Mouse (Mus musculus) heart, embryonic 10.5 days (tissue): ENCODE data around the gene Kctd13. TPM values are rescaled to one million over a fixed set of nuclear protein-coding genes. Genes with fewer than 3 reads are reported as not detected.

Experiments
- DNase-seq: peaks from one replicate; pipeline ENCODE4 v3.0.0-alpha.2; 2017; ENCODE audit warnings: low spot score
- H3K27ac ChIP-seq: fragments of 300-500 bp; sonication (generic); 2 replicates; pipeline ENCODE4 v1.5.1; 2016; ENCODE audit warnings: mild to moderate bottlenecking
- H3K27me3 ChIP-seq: fragments of 300-500 bp; sonication (generic); 2 replicates; pipeline ENCODE4 v1.6.1; 2016; ENCODE audit warnings: mild to moderate bottlenecking; ENCODE audit not compliant: poor library complexity, insufficient read depth, severe bottlenecking
- H3K36me3 ChIP-seq: fragments of 300-500 bp; sonication (generic); 2 replicates; pipeline ENCODE4 v1.6.1; 2016; ENCODE audit warnings: mild to moderate bottlenecking, moderate library complexity
- H3K4me1 ChIP-seq: fragments of 300-500 bp; sonication (generic); 2 replicates; pipeline ENCODE4 v1.6.1; 2016; ENCODE audit warnings: mild to moderate bottlenecking
- H3K4me3 ChIP-seq: fragments of 300-500 bp; sonication (generic); 2 replicates; pipeline ENCODE4 v1.5.1; 2016; ENCODE audit warnings: mild to moderate bottlenecking, moderate library complexity
- H3K9me3 ChIP-seq: fragments of 300-500 bp; sonication (generic); 2 replicates; pipeline ENCODE4 v1.6.1; 2016; ENCODE audit warnings: mild to moderate bottlenecking, moderate library complexity
- WGBS: fragments of 180-500 bp; shearing (Covaris S2); methylation state at CpG from one replicate; pipeline ENCODE4 v1.1.7; 2016; 5-methylcytosine and 5-hydroxymethylcytosine counted together
- polyA plus RNA-seq: library from polyadenylated mRNA; unstranded; fragments of >200 nt; fragmentation: Nextera tagmentation; extraction: Ambion mirVana; gene quantifications from 2 replicates; pipeline ENCODE4 v1.2.1, GENCODE M21; 2016

The Kctd13 gene
- polyA plus RNA-seq, 1 experiment from 2014 or later: 21.3 TPM

- Histone ChIP-seq H3K27ac (peak within 1 kb of the TSS; percentile 96), H3K4me1 (peaks cover 16% of the 10 kb centered on the region), H3K27me3 (no peaks in the 10 kb centered on the region), H3K4me3 (peak within 1 kb of the TSS; percentile 91), H3K36me3 (peaks cover 30% of the 10 kb centered on the region), H3K9me3 (no peaks in the 10 kb centered on the region)
- no peak for DNase-seq
- WGBS: 4% methylated on average over 1 of the region's 1 CpGs
Measured at GRCm38 (mm10) chr7:126975893-126975949, 47.0 kb downstream of the Kctd13 start, which contains the start of gene Cdipt. Gene Cdipt (plus strand): TSS chr7:126975914.

GRCm38 (mm10) chr7:126975950-126976866, 47.5 kb downstream of the Kctd13 start, which contains the start of gene Cdiptos:
Gene Cdiptos (minus strand): TSS chr7:126976098.
- WGBS: under 1% methylated on average over 55 of the region's 55 CpGs
- H3K27me3 ChIP-seq: no peaks in the 10 kb centered on the region
- peak; percentile 98 for DNase-seq
- peaks cover 35% of the 10 kb centered on the region for H3K36me3 ChIP-seq
- no peaks in the 10 kb centered on the region for H3K9me3 ChIP-seq
- H3K4me3 ChIP-seq: peak within 1 kb of the TSS; percentile 91
- H3K27ac ChIP-seq: peak within 1 kb of the TSS; percentile 96
- peaks cover 16% of the 10 kb centered on the region for H3K4me1 ChIP-seq

- Histone ChIP-seq H3K9me3 (no peaks in the 10 kb centered on the region), H3K4me1 (peaks cover 16% of the 10 kb centered on the region), H3K36me3 (peaks cover 36% of the 10 kb centered on the region), H3K27ac (peak overlapping the region; percentile 96), H3K4me3 (peak overlapping the region; percentile 91), H3K27me3 (no peaks in the 10 kb centered on the region)
- no peak for DNase-seq
- 25% methylated on average over 14 of the region's 14 CpGs for WGBS
Measured at GRCm38 (mm10) chr7:126976878-126977459, 48.3 kb downstream of the Kctd13 start.

- Histone ChIP-seq H3K4me3 (no peak overlapping the region), H3K36me3 (peaks cover 36% of the 10 kb centered on the region), H3K27me3 (no peaks in the 10 kb centered on the region), H3K4me1 (peaks cover 16% of the 10 kb centered on the region), H3K27ac (no peak overlapping the region), H3K9me3 (no peaks in the 10 kb centered on the region)
- 89% methylated on average over 6 of the region's 6 CpGs for WGBS
- DNase-seq: no peak
Measured at GRCm38 (mm10) chr7:126978841-126979240, 50.2 kb downstream of the Kctd13 start.

GRCm38 (mm10) chr7:126981601-126982000, 52.9 kb downstream of the Kctd13 start:
- DNase-seq: no peak
- Histone ChIP-seq H3K9me3 (no peaks in the 10 kb centered on the region), H3K36me3 (peaks cover 36% of the 10 kb centered on the region), H3K27me3 (no peaks in the 10 kb centered on the region), H3K4me1 (peaks cover 21% of the 10 kb centered on the region), H3K27ac (no peak overlapping the region), H3K4me3 (no peak overlapping the region)
- 77% methylated on average over 2 of the region's 2 CpGs for WGBS

GRCm38 (mm10) chr7:126982054-126982453, 53.4 kb downstream of the Kctd13 start:
- no peaks in the 10 kb centered on the region for H3K9me3 ChIP-seq
- H3K27me3 ChIP-seq: peaks cover under 1% of the 10 kb centered on the region; the same call in 1 of the 2 replicates
- peaks cover 36% of the 10 kb centered on the region for H3K36me3 ChIP-seq
- H3K4me3 ChIP-seq: no peak overlapping the region
- H3K27ac ChIP-seq: no peak overlapping the region
- WGBS: 71% methylated on average over 4 of the region's 4 CpGs
- H3K4me1 ChIP-seq: peaks cover 18% of the 10 kb centered on the region
- no peak for DNase-seq

GRCm38 (mm10) chr7:126983113-126983512, 54.4 kb downstream of the Kctd13 start:
- Histone ChIP-seq H3K4me1 (0 out of 2 replicates have a peak, but pooled peaks cover 15% of the 10 kb centered on the region), H3K36me3 (peaks cover 31% of the 10 kb centered on the region), H3K4me3 (no peak overlapping the region), H3K27ac (no peak overlapping the region), H3K27me3 (peaks cover 6% of the 10 kb centered on the region; the same call in 1 of the 2 replicates), H3K9me3 (no peaks in the 10 kb centered on the region)
- no peak for DNase-seq
- 73% methylated on average over 7 of the region's 7 CpGs for WGBS

GRCm38 (mm10) chr7:126984667-126985444, 56.2 kb downstream of the Kctd13 start:
- WGBS: 41% methylated on average over 10 of the region's 10 CpGs

GRCm38 (mm10) chr7:126986319-126986718, 57.6 kb downstream of the Kctd13 start:
- Histone ChIP-seq H3K27me3 (peaks cover 19% of the 10 kb centered on the region; the same call in 1 of the 2 replicates), H3K4me1 (0 out of 2 replicates have a peak, but pooled peaks cover 12% of the 10 kb centered on the region), H3K27ac (no peak overlapping the region), H3K36me3 (peaks cover 6% of the 10 kb centered on the region; the same call in 1 of the 2 replicates), H3K4me3 (no peak overlapping the region), H3K9me3 (no peaks in the 10 kb centered on the region)
- 37% methylated on average over 9 of the region's 9 CpGs for WGBS
- DNase-seq: no peak

More at GRCm38 (mm10) chr7:126984667-126985444, 56.2 kb downstream of the Kctd13 start:
- Histone ChIP-seq H3K27ac (0 out of 2 replicates have a peak overlapping the region, but pooled peaks have one; percentile 3), H3K9me3 (no peaks in the 10 kb centered on the region), H3K36me3 (peaks cover 20% of the 10 kb centered on the region), H3K4me1 (0 out of 2 replicates have a peak, but pooled peaks cover 12% of the 10 kb centered on the region), H3K4me3 (no peak overlapping the region), H3K27me3 (peaks cover 19% of the 10 kb centered on the region; the same call in 1 of the 2 replicates)
- no peak for DNase-seq

GRCm38 (mm10) chr7:126988816-126989215, 60.1 kb downstream of the Kctd13 start:
- Histone ChIP-seq H3K27me3 (peaks cover 19% of the 10 kb centered on the region; the same call in 1 of the 2 replicates), H3K27ac (no peak overlapping the region), H3K9me3 (no peaks in the 10 kb centered on the region), H3K36me3 (peaks cover 6% of the 10 kb centered on the region; the same call in 1 of the 2 replicates), H3K4me1 (0 out of 2 replicates have a peak, but pooled peaks cover 12% of the 10 kb centered on the region), H3K4me3 (no peak overlapping the region)
- DNase-seq: no peak
- 66% methylated on average over 8 of the region's 8 CpGs for WGBS
